Mouse (Mus musculus): ENCODE measurements around the gene Unc5b. TPM values are rescaled to one million over a fixed set of nuclear protein-coding genes. Genes with fewer than 3 reads are reported as not detected.

The Unc5b gene
- polyA plus RNA-seq, 1 experiment from 2014 or later = 7.3 TPM

GRCm38 (mm10) chr10:60816872-60817648 lies 14.3 kb downstream of the Unc5b start:
- no peaks in the 10 kb centered on the region for H3K27me3 ChIP-seq (ENCODE audit: control insufficient read depth, insufficient read depth, low read depth, low read length)
- no peaks in the 10 kb centered on the region for H3K36me3 ChIP-seq (ENCODE audit: control insufficient read depth, insufficient read depth, low read length)
- WGBS = 19% methylated on average over 14 of the region's 14 CpGs
- ATAC-seq (ENCODE audit: low read depth) = peak; percentile 27
- no peaks in the 10 kb centered on the region for H3K9me3 ChIP-seq (ENCODE audit: control insufficient read depth, low read length)
- no peak overlapping the region for H3K9ac ChIP-seq (ENCODE audit: low read length)
- H3K4me3 ChIP-seq (ENCODE audit: low read length) = no peak overlapping the region
- H3K4me1 ChIP-seq (replicated peaks; ENCODE audit: control insufficient read depth, insufficient read depth, low read length) = peaks cover 76% of the 10 kb centered on the region
- no peak overlapping the region for H3K4me2 ChIP-seq (ENCODE audit: low read depth, low read length)
- H3K27ac ChIP-seq (ENCODE audit: low read length) = peak overlapping the region; percentile 26; the same call in 1 of the 2 replicates

- H3K27me3 ChIP-seq (ENCODE audit: control insufficient read depth, insufficient read depth, low read depth, low read length) = no peaks in the 10 kb centered on the region
- peaks cover 82% of the 10 kb centered on the region for H3K4me1 ChIP-seq (replicated peaks; ENCODE audit: control insufficient read depth, insufficient read depth, low read length)
- H3K36me3 ChIP-seq (ENCODE audit: control insufficient read depth, insufficient read depth, low read length) = no peaks in the 10 kb centered on the region
- H3K4me3 ChIP-seq (ENCODE audit: low read length) = no peak overlapping the region
- H3K9me3 ChIP-seq (ENCODE audit: control insufficient read depth, low read length) = no peaks in the 10 kb centered on the region
- ATAC-seq (ENCODE audit: low read depth) = no peak
- no peak overlapping the region for H3K4me2 ChIP-seq (ENCODE audit: low read depth, low read length)
- H3K9ac ChIP-seq (ENCODE audit: low read length) = no peak overlapping the region
- WGBS = 8% methylated on average over 1 of the region's 1 CpGs
- H3K27ac ChIP-seq (ENCODE audit: low read length) = peak overlapping the region; percentile 0; the same call in 1 of the 2 replicates
These were observed 15.5 kb downstream of the Unc5b start for GRCm38 (mm10) chr10:60815855-60816254.

- Histone ChIP-seq H3K4me1 (replicated peaks; ENCODE audit: control insufficient read depth, insufficient read depth, low read length) (peaks cover 80% of the 10 kb centered on the region), H3K36me3 (ENCODE audit: control insufficient read depth, insufficient read depth, low read length) (no peaks in the 10 kb centered on the region), H3K9ac (ENCODE audit: low read length) (peak overlapping the region; percentile 27), H3K4me2 (ENCODE audit: low read depth, low read length) (0 out of 2 replicates have a peak overlapping the region, but pooled peaks have one; percentile 6), H3K27ac (ENCODE audit: low read length) (peak overlapping the region; percentile 93), H3K27me3 (ENCODE audit: control insufficient read depth, insufficient read depth, low read depth, low read length) (no peaks in the 10 kb centered on the region), H3K9me3 (ENCODE audit: control insufficient read depth, low read length) (no peaks in the 10 kb centered on the region), H3K4me3 (ENCODE audit: low read length) (no peak overlapping the region)
- no peak for ATAC-seq (ENCODE audit: low read depth)
- 17% methylated on average over 6 of the region's 6 CpGs for WGBS
These were observed 16.3 kb downstream of the Unc5b start for GRCm38 (mm10) chr10:60815059-60815458.

GRCm38 (mm10) chr10:60814444-60815057 lies 16.8 kb downstream of the Unc5b start:
- WGBS = 8% methylated on average over 10 of the region's 10 CpGs
- Histone ChIP-seq H3K27me3 (ENCODE audit: control insufficient read depth, insufficient read depth, low read depth, low read length) (no peaks in the 10 kb centered on the region), H3K9ac (ENCODE audit: low read length) (peak overlapping the region; percentile 27), H3K27ac (ENCODE audit: low read length) (peak overlapping the region; percentile 93), H3K4me1 (replicated peaks; ENCODE audit: control insufficient read depth, insufficient read depth, low read length) (peaks cover 75% of the 10 kb centered on the region), H3K9me3 (ENCODE audit: control insufficient read depth, low read length) (no peaks in the 10 kb centered on the region), H3K36me3 (ENCODE audit: control insufficient read depth, insufficient read depth, low read length) (no peaks in the 10 kb centered on the region), H3K4me2 (ENCODE audit: low read depth, low read length) (0 out of 2 replicates have a peak overlapping the region, but pooled peaks have one; percentile 6), H3K4me3 (ENCODE audit: low read length) (no peak overlapping the region)
- peak; percentile 68 for ATAC-seq (ENCODE audit: low read depth)

- Histone ChIP-seq H3K4me1 (replicated peaks; ENCODE audit: control insufficient read depth, insufficient read depth, low read length) (peaks cover 72% of the 10 kb centered on the region), H3K9ac (ENCODE audit: low read length) (peak overlapping the region; percentile 27), H3K27me3 (ENCODE audit: control insufficient read depth, insufficient read depth, low read depth, low read length) (no peaks in the 10 kb centered on the region), H3K36me3 (ENCODE audit: control insufficient read depth, insufficient read depth, low read length) (no peaks in the 10 kb centered on the region), H3K9me3 (ENCODE audit: control insufficient read depth, low read length) (no peaks in the 10 kb centered on the region), H3K27ac (ENCODE audit: low read length) (peak overlapping the region; percentile 93), H3K4me3 (ENCODE audit: low read length) (no peak overlapping the region), H3K4me2 (ENCODE audit: low read depth, low read length) (0 out of 2 replicates have a peak overlapping the region, but pooled peaks have one; percentile 8)
- WGBS = 11% methylated on average over 8 of the region's 8 CpGs
- no peak for ATAC-seq (ENCODE audit: low read depth)
These were observed 17.8 kb downstream of the Unc5b start for GRCm38 (mm10) chr10:60813606-60814005.

GRCm38 (mm10) chr10:60811792-60812525 lies 19.4 kb downstream of the Unc5b start:
- Histone ChIP-seq H3K4me3 (ENCODE audit: low read length) (no peak overlapping the region), H3K9ac (ENCODE audit: low read length) (peak overlapping the region; percentile 25; the same call in 1 of the 2 replicates), H3K9me3 (ENCODE audit: control insufficient read depth, low read length) (no peaks in the 10 kb centered on the region), H3K27me3 (ENCODE audit: control insufficient read depth, insufficient read depth, low read depth, low read length) (no peaks in the 10 kb centered on the region), H3K4me2 (ENCODE audit: low read depth, low read length) (peak overlapping the region; percentile 13; the same call in 1 of the 2 replicates), H3K4me1 (replicated peaks; ENCODE audit: control insufficient read depth, insufficient read depth, low read length) (peaks cover 74% of the 10 kb centered on the region), H3K27ac (ENCODE audit: low read length) (peak overlapping the region; percentile 15; the same call in 1 of the 2 replicates), H3K36me3 (ENCODE audit: control insufficient read depth, insufficient read depth, low read length) (no peaks in the 10 kb centered on the region)
- 14% methylated on average over 15 of the region's 15 CpGs for WGBS
- ATAC-seq (ENCODE audit: low read depth) = no peak

- WGBS = 40% methylated on average over 6 of the region's 6 CpGs
- peak overlapping the region; percentile 12; the same call in 1 of the 2 replicates for H3K4me2 ChIP-seq (ENCODE audit: low read depth, low read length)
- no peaks in the 10 kb centered on the region for H3K9me3 ChIP-seq (ENCODE audit: control insufficient read depth, low read length)
- H3K27ac ChIP-seq (ENCODE audit: low read length) = peak overlapping the region; percentile 87
- peaks cover 71% of the 10 kb centered on the region for H3K4me1 ChIP-seq (replicated peaks; ENCODE audit: control insufficient read depth, insufficient read depth, low read length)
- H3K36me3 ChIP-seq (ENCODE audit: control insufficient read depth, insufficient read depth, low read length) = no peaks in the 10 kb centered on the region
- H3K4me3 ChIP-seq (ENCODE audit: low read length) = no peak overlapping the region
- H3K9ac ChIP-seq (ENCODE audit: low read length) = no peak overlapping the region
- no peaks in the 10 kb centered on the region for H3K27me3 ChIP-seq (ENCODE audit: control insufficient read depth, insufficient read depth, low read depth, low read length)
- peak; percentile 26; the same call in 1 of the 2 replicates for ATAC-seq (ENCODE audit: low read depth)
These were observed 22.9 kb downstream of the Unc5b start for GRCm38 (mm10) chr10:60808447-60808846.

- H3K9me3 ChIP-seq (ENCODE audit: control insufficient read depth, low read length) = no peaks in the 10 kb centered on the region
- no peaks in the 10 kb centered on the region for H3K27me3 ChIP-seq (ENCODE audit: control insufficient read depth, insufficient read depth, low read depth, low read length)
- peak overlapping the region; percentile 17 for H3K4me2 ChIP-seq (ENCODE audit: low read depth, low read length)
- no peak overlapping the region for H3K4me3 ChIP-seq (ENCODE audit: low read length)
- peak overlapping the region; percentile 94 for H3K27ac ChIP-seq (ENCODE audit: low read length)
- H3K4me1 ChIP-seq (replicated peaks; ENCODE audit: control insufficient read depth, insufficient read depth, low read length) = peaks cover 65% of the 10 kb centered on the region
- H3K9ac ChIP-seq (ENCODE audit: low read length) = peak overlapping the region; percentile 54
- 25% methylated on average over 22 of the region's 22 CpGs for WGBS
- H3K36me3 ChIP-seq (ENCODE audit: control insufficient read depth, insufficient read depth, low read length) = no peaks in the 10 kb centered on the region
- ATAC-seq (ENCODE audit: low read depth) = peak; percentile 90
These were observed 23.7 kb downstream of the Unc5b start for GRCm38 (mm10) chr10:60807531-60808185.
